Mouse (Mus musculus) duodenum, adult 2 months (tissue): Measurements from ENCODE around the gene F2r. TPM values are rescaled to one million over a fixed set of nuclear protein-coding genes. Genes with fewer than 3 reads are reported as not detected.

Source experiments
- polyA plus RNA-seq: library from polyadenylated mRNA; depleted of rRNA; stranded (reverse); fragments of >200 nt; gene quantifications from 2 replicates; pipeline ENCODE4 v1.2.3, GENCODE M21; 2012; ENCODE audit warnings: low replicate concordance; rRNA removed

The F2r gene
- 8.5 and 9.8 TPM in 2 replicates for polyA plus RNA-seq

DNA sequence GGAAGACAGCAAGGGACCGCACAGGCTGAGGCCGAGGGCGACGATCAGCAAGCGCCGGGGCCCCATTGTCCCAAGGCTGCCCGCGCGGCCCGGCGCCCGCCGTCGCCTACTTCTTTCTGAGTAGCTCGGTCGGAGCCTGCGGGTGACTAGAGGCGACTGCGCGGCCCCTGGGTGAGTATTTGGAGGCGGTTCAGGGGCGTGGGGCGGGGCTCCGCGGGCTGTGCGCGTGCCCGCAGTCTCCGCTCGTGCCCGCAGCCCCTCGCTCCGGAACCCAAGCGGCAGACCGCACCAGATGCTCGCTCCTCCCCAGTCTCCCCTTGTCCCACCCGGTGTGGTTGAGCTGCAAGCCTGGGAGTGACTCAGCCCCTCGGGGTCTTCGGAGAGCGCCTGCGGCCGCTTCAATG is at the start of gene F2r:
Gene F2r (minus strand): TSS at position 179 of the 404 bp plus-strand sequence.

Other genes with a start within 250 kb of the F2r start
- 14.3 and 15.8 TPM in 2 replicates for gene Aggf1, start 243.1 kb downstream of the F2r start, polyA plus RNA-seq
- not detected in 2 replicates for gene Crhbp, start 173.6 kb downstream of the F2r start, polyA plus RNA-seq
- gene S100z, start 139.8 kb downstream of the F2r start, polyA plus RNA-seq = not detected in 2 replicates
- gene F2rl1, start 93.3 kb downstream of the F2r start, polyA plus RNA-seq = 12.6 and 18.4 TPM in 2 replicates
- gene F2rl2, start 78.4 kb upstream of the F2r start, polyA plus RNA-seq = 0.09 and 0.18 TPM in 2 replicates